Mouse (Mus musculus) hindbrain, embryonic 12.5 days (tissue): ENCODE results near the gene 2210408I21Rik. TPM values are rescaled to one million over a fixed set of nuclear protein-coding genes. Genes with fewer than 3 reads are reported as not detected.

Source experiments
- ATAC-seq: fragments of 200-750 bp; cut with Nextera tagmentation; 2 replicates; pipeline ENCODE4 v1.8.0; 2017; ENCODE audit warnings: moderate TSS enrichment; ENCODE audit not compliant: low FRiP score
- H3K27ac ChIP-seq: fragments of 300-500 bp; sonication (generic); 2 replicates; pipeline ENCODE4 v1.5.1; 2016; ENCODE audit warnings: mild to moderate bottlenecking
- H3K27me3 ChIP-seq: fragments of 300-500 bp; sonication (generic); 2 replicates; pipeline ENCODE4 v1.6.1; 2016; ENCODE audit warnings: mild to moderate bottlenecking
- H3K36me3 ChIP-seq: fragments of 300-500 bp; sonication (generic); 2 replicates; pipeline ENCODE4 v1.6.1; 2016; ENCODE audit warnings: mild to moderate bottlenecking
- H3K4me1 ChIP-seq: fragments of 300-500 bp; sonication (generic); 2 replicates; pipeline ENCODE4 v1.6.1; 2016
- H3K4me2 ChIP-seq: fragments of 300-500 bp; sonication (generic); replicated peaks from 2 replicates; pipeline ENCODE4 v1.6.1; 2016; ENCODE audit warnings: mild to moderate bottlenecking
- H3K4me3 ChIP-seq: fragments of 300-500 bp; sonication (generic); 2 replicates; pipeline ENCODE4 v1.5.1; 2016; ENCODE audit warnings: mild to moderate bottlenecking
- H3K9ac ChIP-seq: fragments of 300-500 bp; sonication (generic); 2 replicates; pipeline ENCODE4 v1.6.1; 2016; ENCODE audit warnings: mild to moderate bottlenecking, moderate library complexity
- H3K9me3 ChIP-seq: fragments of 300-500 bp; sonication (generic); replicated peaks from 2 replicates; pipeline ENCODE4 v1.6.1; 2016; ENCODE audit warnings: mild to moderate bottlenecking
- WGBS: fragments of 180-500 bp; shearing (Covaris S2); methylation state at CpG from one replicate; pipeline ENCODE4 v1.1.7; 2016; 5-methylcytosine and 5-hydroxymethylcytosine counted together
- polyA plus RNA-seq: library from polyadenylated mRNA; unstranded; fragments of >200 nt; fragmentation: Nextera tagmentation; extraction: Ambion mirVana; gene quantifications from 2 replicates; pipeline ENCODE4 v1.2.1, GENCODE M21; 2016

Gene 2210408I21Rik
- polyA plus RNA-seq, 1 experiment from 2014 or later: 11.6 TPM

DNA sequence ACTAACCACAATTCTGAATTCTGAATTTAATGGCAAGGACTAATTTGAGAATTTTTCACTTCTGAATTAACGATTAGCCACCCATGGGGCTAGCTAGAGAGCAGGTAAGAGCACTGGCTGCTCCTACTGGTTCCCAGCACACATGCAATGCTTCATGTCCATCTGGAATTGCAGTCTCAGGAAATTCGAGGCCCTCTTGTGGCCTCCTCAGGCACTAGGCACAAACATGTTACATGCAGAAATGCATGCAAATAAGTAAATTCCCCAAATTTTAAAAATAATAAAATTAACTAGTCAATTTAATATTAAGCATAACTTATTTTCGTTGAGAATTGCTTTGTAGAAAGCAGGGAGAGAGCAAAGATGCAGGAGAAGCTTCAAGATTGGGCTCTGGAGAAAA lies 273.2 kb downstream of the 2210408I21Rik start:
- H3K27ac ChIP-seq: no peak overlapping the region
- ATAC-seq: no peak
- peaks cover 3% of the 10 kb centered on the region; the same call in 1 of the 2 replicates for H3K4me1 ChIP-seq
- H3K4me3 ChIP-seq: no peak overlapping the region
- 83% methylated on average over 3 of the region's 3 CpGs for WGBS
- H3K9me3 ChIP-seq: no peaks in the 10 kb centered on the region
- H3K36me3 ChIP-seq: no peaks in the 10 kb centered on the region
- no peak overlapping the region for H3K9ac ChIP-seq
- no peak overlapping the region for H3K4me2 ChIP-seq
- H3K27me3 ChIP-seq: no peaks in the 10 kb centered on the region

GRCm38 (mm10) chr13:77409804-77410203 lies 274.5 kb downstream of the 2210408I21Rik start:
- peaks cover 3% of the 10 kb centered on the region; the same call in 1 of the 2 replicates for H3K4me1 ChIP-seq
- 57% methylated on average over 2 of the region's 2 CpGs for WGBS
- H3K27me3 ChIP-seq: no peaks in the 10 kb centered on the region
- no peaks in the 10 kb centered on the region for H3K36me3 ChIP-seq
- no peak overlapping the region for H3K4me3 ChIP-seq
- no peak overlapping the region for H3K27ac ChIP-seq
- H3K9ac ChIP-seq: no peak overlapping the region
- ATAC-seq: no peak
- H3K4me2 ChIP-seq: no peak overlapping the region
- H3K9me3 ChIP-seq: no peaks in the 10 kb centered on the region

DNA sequence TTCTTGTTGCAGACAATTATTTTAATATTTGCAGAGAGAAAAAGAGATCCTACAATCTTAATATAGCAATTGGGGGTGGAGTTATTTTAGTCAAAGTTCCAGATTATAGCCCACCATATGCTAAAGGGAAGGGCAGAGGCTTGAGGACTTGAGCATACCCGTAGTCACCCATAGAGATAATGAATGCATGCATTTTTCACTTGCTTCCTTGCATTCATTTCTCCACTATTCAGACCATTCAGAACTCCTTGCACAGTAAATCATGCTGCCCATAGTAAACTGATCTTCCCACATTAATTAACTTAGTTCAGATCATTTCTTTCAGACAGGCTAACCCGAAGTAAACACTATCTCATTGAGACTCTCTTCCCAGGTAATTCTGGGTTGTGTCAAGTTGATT lies 277.5 kb downstream of the 2210408I21Rik start:
- no peak overlapping the region for H3K4me3 ChIP-seq
- no peaks in the 10 kb centered on the region for H3K36me3 ChIP-seq
- no peak overlapping the region for H3K27ac ChIP-seq
- whole genome bisulfite sequencing: 33% methylated on average over 2 of the region's 2 CpGs
- no peak for ATAC-seq
- H3K4me2 ChIP-seq: no peak overlapping the region
- no peaks in the 10 kb centered on the region for H3K9me3 ChIP-seq
- H3K9ac ChIP-seq: no peak overlapping the region
- no peaks in the 10 kb centered on the region for H3K27me3 ChIP-seq
- peaks cover 3% of the 10 kb centered on the region; the same call in 1 of the 2 replicates for H3K4me1 ChIP-seq

DNA sequence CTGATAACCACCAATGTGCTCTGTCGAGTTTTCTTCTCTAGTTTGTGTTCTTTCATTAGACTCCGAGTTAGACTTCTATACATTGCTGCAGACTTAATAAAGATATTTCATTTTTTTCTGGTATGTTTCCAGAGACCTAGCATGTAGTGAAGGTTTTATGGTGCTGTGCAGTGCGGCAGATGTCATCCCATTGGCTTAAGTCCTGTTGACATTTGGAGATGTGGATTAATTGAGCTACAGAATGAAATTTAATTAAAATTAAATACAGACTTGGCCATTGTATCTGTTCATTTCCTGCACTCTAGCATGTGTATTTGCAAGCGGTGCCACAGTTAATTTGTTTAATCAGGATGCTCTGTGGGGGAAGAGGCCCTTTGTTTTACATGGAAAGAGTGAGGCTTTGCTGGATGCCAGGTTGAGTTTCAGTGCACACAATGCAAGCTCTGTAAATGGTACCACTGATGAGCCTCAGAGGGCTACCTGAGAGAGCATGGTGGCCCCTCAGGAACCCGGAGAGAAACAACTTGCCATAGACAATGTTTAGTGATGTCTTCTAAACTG lies 314.7 kb downstream of the 2210408I21Rik start:
- Histone ChIP-seq H3K4me3 (no peak overlapping the region), H3K4me1 (no peaks in the 10 kb centered on the region), H3K27ac (no peak overlapping the region), H3K4me2 (no peak overlapping the region), H3K9ac (no peak overlapping the region), H3K27me3 (no peaks in the 10 kb centered on the region), H3K36me3 (no peaks in the 10 kb centered on the region), H3K9me3 (0 out of 2 replicates have a peak, but pooled peaks cover 3% of the 10 kb centered on the region)
- no peak for ATAC-seq
- WGBS: 91% methylated on average over 5 of the region's 5 CpGs

- Histone ChIP-seq H3K27me3 (no peaks in the 10 kb centered on the region), H3K4me2 (no peak overlapping the region), H3K4me3 (no peak overlapping the region), H3K9ac (no peak overlapping the region), H3K36me3 (no peaks in the 10 kb centered on the region), H3K9me3 (no peaks in the 10 kb centered on the region), H3K4me1 (no peaks in the 10 kb centered on the region), H3K27ac (no peak overlapping the region)
- no peak for ATAC-seq
- WGBS: 89% methylated on average over 3 of the region's 3 CpGs
These were observed 334.8 kb downstream of the 2210408I21Rik start for GRCm38 (mm10) chr13:77470093-77470621.

DNA sequence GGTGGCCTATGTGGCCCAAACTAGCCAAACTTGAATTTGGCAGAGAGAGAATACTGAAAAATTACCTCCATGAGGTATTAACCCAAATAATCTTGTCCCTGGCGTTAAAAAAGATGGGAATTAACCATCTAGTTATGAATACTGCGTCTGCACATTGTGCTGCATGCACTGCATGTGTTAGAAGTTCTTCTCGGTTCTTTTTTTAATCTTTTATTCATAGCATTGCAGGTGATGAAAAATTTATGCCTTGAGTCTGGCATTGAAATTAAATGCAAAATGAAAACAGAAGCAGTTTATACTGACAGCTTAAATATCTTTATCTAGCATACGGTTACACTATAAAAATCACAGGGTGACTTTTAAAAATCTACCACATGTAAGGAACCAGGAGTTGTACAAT lies 341.1 kb downstream of the 2210408I21Rik start:
- Histone ChIP-seq H3K9ac (no peak overlapping the region), H3K4me2 (no peak overlapping the region), H3K4me1 (peaks cover 3% of the 10 kb centered on the region; the same call in 1 of the 2 replicates), H3K27ac (no peak overlapping the region), H3K9me3 (no peaks in the 10 kb centered on the region), H3K36me3 (no peaks in the 10 kb centered on the region), H3K4me3 (no peak overlapping the region), H3K27me3 (no peaks in the 10 kb centered on the region)
- no peak for ATAC-seq
- WGBS: 76% methylated on average over 4 of the region's 4 CpGs

DNA sequence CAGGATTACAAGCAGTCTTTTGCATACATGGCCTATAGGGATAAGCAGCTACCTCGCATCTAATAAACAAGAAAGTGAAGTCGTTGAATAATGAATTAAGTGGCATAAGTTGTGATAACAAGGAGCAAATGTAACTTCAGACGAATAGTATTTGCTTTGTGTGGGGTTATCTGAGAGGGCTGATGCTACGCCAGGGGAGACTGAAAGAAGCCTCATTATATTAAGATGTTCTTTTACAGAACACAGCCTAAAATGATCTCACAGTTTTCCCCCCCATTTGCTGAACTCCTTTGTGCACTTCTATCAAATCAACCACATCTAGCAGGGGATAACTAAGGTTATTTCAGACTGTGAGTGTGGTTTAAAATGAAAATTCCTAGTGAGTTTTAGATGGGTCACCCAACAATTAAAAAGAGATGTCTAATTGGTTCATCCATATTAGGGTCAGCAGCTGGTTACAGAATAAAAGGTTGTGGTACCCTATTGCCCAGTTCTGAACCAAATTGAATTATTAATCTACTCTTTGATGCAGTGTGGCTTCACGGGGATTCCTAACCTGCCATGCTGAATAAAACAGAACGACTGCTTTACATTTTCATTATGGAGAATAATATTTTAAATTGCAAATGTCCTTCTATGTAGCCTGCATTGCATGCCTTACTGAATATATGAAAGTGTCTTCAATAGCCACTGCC lies 343.2 kb downstream of the 2210408I21Rik start:
- H3K27ac ChIP-seq: no peak overlapping the region
- H3K9ac ChIP-seq: no peak overlapping the region
- peaks cover 3% of the 10 kb centered on the region; the same call in 1 of the 2 replicates for H3K4me1 ChIP-seq
- no peaks in the 10 kb centered on the region for H3K9me3 ChIP-seq
- ATAC-seq: peak; percentile 67; the same call in 1 of the 2 replicates
- 54% methylated on average over 6 of the region's 6 CpGs for WGBS
- no peak overlapping the region for H3K4me3 ChIP-seq
- no peaks in the 10 kb centered on the region for H3K36me3 ChIP-seq
- no peak overlapping the region for H3K4me2 ChIP-seq
- H3K27me3 ChIP-seq: no peaks in the 10 kb centered on the region

GRCm38 (mm10) chr13:77489938-77490651 lies 354.8 kb downstream of the 2210408I21Rik start:
- Histone ChIP-seq H3K27me3 (no peaks in the 10 kb centered on the region), H3K36me3 (no peaks in the 10 kb centered on the region), H3K4me1 (0 out of 2 replicates have a peak, but pooled peaks cover 7% of the 10 kb centered on the region), H3K27ac (no peak overlapping the region), H3K4me3 (no peak overlapping the region), H3K9me3 (no peaks in the 10 kb centered on the region), H3K4me2 (no peak overlapping the region), H3K9ac (no peak overlapping the region)
- peak; percentile 43; the same call in 1 of the 2 replicates for ATAC-seq
- WGBS: 37% methylated on average over 3 of the region's 3 CpGs

DNA sequence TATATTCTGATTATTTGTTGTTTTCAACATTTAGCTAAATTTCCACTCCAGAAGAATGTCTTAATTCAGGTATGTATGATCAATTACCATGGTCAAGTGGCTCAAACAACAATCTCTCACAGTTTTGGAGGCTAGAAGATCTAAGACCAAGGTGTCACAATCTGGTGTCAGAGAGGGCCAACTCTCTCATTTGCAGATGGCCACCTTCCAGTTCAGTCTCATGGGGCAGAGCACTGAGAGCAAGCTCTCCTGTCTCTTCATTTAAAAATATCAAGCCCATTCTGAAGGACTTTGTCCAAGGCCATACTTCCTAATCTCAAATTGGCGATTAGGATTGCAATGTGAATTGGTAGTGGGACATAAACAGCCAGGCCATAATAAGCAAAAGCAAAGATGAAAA lies 378.7 kb downstream of the 2210408I21Rik start:
- H3K4me2 ChIP-seq: no peak overlapping the region
- H3K27ac ChIP-seq: no peak overlapping the region
- no peaks in the 10 kb centered on the region for H3K27me3 ChIP-seq
- H3K4me1 ChIP-seq: no peaks in the 10 kb centered on the region
- WGBS: 90% methylated on average over 1 of the region's 1 CpGs
- H3K9ac ChIP-seq: no peak overlapping the region
- H3K4me3 ChIP-seq: no peak overlapping the region
- ATAC-seq: no peak
- no peaks in the 10 kb centered on the region for H3K9me3 ChIP-seq
- H3K36me3 ChIP-seq: no peaks in the 10 kb centered on the region

DNA sequence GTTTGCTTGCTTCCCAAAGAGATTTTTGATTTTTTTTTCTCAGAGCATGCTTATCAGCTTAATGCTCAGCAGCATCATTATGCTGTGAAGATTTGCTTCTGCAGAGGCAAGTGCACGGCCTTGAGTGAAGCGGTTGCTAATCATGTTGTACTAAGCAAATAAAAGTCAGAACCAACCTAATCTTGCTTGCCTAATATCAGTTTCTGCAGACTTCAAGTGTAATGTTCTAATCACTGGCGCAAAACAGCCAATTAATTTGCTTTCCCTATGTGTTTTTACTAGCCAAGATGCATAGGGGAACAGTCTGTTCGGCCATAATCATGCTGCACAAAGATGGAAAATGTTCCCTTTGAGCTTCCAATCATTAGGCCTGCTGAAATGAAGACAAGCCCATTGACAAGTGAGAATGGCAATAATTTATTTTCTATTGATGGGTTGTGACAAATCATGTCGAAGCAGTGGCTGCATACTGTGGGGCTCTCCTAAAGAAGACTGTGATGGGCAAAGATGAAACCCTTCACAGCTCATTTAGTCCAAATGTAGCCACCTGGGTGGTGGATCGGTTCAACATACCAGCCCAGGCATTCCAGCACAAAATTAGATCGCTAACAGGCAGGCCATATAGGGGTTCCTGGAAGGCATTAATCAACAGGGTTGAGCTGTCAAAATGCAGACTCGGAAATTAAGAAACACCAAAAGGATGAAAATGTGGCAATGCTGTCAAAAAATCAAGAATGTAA lies 393.8 kb downstream of the 2210408I21Rik start:
- no peaks in the 10 kb centered on the region for H3K9me3 ChIP-seq
- no peaks in the 10 kb centered on the region for H3K36me3 ChIP-seq
- peak; percentile 79 for ATAC-seq
- no peak overlapping the region for H3K9ac ChIP-seq
- H3K4me3 ChIP-seq: no peak overlapping the region
- H3K27me3 ChIP-seq: no peaks in the 10 kb centered on the region
- no peak overlapping the region for H3K4me2 ChIP-seq
- H3K4me1 ChIP-seq: 0 out of 2 replicates have a peak, but pooled peaks cover 5% of the 10 kb centered on the region
- WGBS: 51% methylated on average over 8 of the region's 8 CpGs
- peak overlapping the region; percentile 23; the same call in 1 of the 2 replicates for H3K27ac ChIP-seq

DNA sequence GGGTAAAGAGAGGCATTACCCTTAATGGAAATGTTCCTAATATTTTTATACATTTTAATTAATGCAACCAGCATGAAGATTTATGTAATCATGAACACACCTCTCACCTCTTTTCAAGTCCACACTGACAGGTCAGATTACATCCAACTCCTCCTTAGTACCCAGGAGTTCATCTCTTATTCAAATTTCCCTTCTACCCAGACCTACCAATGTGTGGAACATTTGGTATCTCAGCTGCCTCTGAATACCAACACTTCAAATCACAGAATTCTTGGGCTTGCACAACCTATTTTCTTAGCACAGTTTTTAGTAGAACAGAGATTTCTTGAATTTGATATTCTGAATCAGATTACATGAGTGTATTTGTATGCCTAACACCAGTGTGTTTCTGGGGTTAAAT lies 394.4 kb downstream of the 2210408I21Rik start:
- Histone ChIP-seq H3K9ac (no peak overlapping the region), H3K27ac (no peak overlapping the region), H3K9me3 (no peaks in the 10 kb centered on the region), H3K4me2 (no peak overlapping the region), H3K36me3 (no peaks in the 10 kb centered on the region), H3K4me3 (no peak overlapping the region), H3K27me3 (no peaks in the 10 kb centered on the region), H3K4me1 (0 out of 2 replicates have a peak, but pooled peaks cover 5% of the 10 kb centered on the region)
- ATAC-seq: no peak

DNA sequence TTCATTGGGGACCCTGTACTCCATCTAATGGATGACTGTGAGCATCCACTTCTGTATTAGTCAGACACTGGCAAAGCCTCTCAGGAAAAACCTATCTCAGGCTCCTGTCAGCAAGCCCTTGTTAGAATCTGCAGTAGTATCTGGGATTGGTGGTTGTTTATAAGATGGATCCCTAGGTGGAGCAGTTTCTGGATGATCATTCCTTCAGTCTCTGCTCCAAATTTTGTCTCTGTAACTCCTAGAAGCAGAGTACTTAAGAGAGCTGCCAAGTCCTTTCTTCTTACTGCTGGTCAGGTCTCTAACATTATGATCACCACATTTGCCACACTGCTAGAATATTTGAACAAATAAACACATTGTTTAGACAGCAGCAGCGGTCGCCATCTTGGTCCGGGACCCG lies 402.1 kb downstream of the 2210408I21Rik start:
- H3K9me3 ChIP-seq: no peaks in the 10 kb centered on the region
- no peak overlapping the region for H3K9ac ChIP-seq
- 93% methylated on average over 4 of the region's 4 CpGs for WGBS
- no peak for ATAC-seq
- H3K4me1 ChIP-seq: no peaks in the 10 kb centered on the region
- no peaks in the 10 kb centered on the region for H3K36me3 ChIP-seq
- H3K27me3 ChIP-seq: no peaks in the 10 kb centered on the region
- no peak overlapping the region for H3K4me3 ChIP-seq
- no peak overlapping the region for H3K4me2 ChIP-seq
- H3K27ac ChIP-seq: no peak overlapping the region
